17 mouse cellular contexts compared by ENCODE assay signal in the genomic region with DNA sequence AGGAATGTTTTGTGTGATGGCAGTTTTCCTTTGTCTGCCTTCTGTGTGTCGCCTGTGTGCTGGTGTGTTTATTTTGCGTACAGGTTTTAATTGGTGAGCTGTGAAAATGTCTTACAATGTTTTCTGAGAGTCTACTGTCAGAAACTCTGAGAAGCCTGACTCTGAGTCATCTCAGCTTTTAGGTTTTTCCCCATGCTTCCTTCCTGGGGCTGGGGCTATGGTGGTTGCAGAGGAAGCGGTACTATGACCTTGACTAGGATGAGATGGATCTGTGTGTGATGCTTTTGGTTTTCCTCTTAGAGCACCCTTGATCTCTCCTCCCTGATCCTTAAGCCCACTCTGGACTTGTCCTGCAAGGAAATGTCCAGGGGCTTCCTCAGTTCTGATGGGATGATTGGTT.
DNase-seq lines count a peak whose midpoint lies in the region; ATAC-seq lines count a peak whose summit lies in the region.
"Had no signal": no experiment of that assay in that cellular context is flagged by ENCODE, and none has a peak within 500 bp of the region (broad histone marks: within the 10 kb centered on the region; RNA-seq: fewer than 3 reads in every experiment).

No protein-coding gene starts in this region.

- peak; percentile 46 for DNase-seq in 416B (ENCODE audit: low read depth)
- peak; percentile 66 for DNase-seq in CD4-positive, CD25-positive, alpha-beta regulatory T cell, adult 2 months (ENCODE audit: low read depth, low spot score)
- DNase-seq in T-cell, adult 2 months (ENCODE audit: low spot score) = peak; percentile 64
- DNase-seq in urinary bladder, adult 2 months (ENCODE audit: low spot score) = no peak
- no peak for DNase-seq in layer of hippocampus, adult 11-12 months (ENCODE audit: low spot score)
- DNase-seq in left cerebral cortex, postnatal 14 days (ENCODE audit: low spot score in 2 of 2) = no peak
- DNase-seq: adrenal gland, postnatal 14 days; cerebellum, adult 18-20 months; cerebellum, postnatal 14 days; embryo, embryonic 11 days; gastrocnemius, postnatal 36 days; heart, adult 11 months; heart, postnatal 36 days had no signal

- peak; percentile 72 for ATAC-seq in inflammation-experienced regulatory T-cells, adult 6 months
- ATAC-seq: forebrain, embryonic 15.5 days; hindbrain, embryonic 16.5 days; intestine, embryonic 16.5 days had no signal

- intact Hi-C loops in left cerebral cortex, postnatal 14 days (cut with DNase I) = loop anchor here (10.0 kb wide), 1 partner anchor 131 kb away; no protein-coding TSS in a partner anchor

Comparison
In these comparisons a context has a peak if more than half of its experiments do, and no peak if none do; other contexts are left out.
1. DNase-seq: peak in 416B (single experiment), CD4-positive, CD25-positive, alpha-beta regulatory T cell, adult 2 months (single experiment) and T-cell, adult 2 months (single experiment); none in urinary bladder, adult 2 months (single experiment), layer of hippocampus, adult 11-12 months (single experiment) and left cerebral cortex, postnatal 14 days (0 of 2).